Mouse (Mus musculus): ENCODE data around the gene Kctd7. TPM values are rescaled to one million over a fixed set of nuclear protein-coding genes. Genes with fewer than 3 reads are reported as not detected.

The Kctd7 gene
- polyA plus RNA-seq, 1 experiment, result 15.6 TPM

DNA sequence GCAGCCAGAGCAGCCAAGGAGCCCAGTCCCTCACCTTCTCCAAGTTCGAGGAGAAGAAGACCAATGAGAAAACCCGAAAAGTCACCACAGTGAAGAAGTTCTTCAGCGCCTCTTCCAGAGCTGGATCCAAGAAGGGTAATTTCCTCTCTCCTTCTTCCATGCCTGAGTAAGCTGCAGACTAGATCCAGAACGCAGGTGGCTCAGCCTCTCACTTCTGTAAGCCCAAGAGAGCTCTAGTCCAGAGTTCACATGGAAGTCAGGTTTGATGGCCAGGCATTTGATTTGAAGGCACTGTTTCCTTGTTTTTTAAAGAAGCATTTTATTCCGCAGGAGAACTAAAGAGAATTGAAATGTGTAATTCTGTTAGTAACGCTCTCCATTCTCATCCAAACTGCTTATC, 46.2 kb downstream of the Kctd7 start:
- Histone ChIP-seq H3K36me3 (ENCODE audit: control insufficient read depth, insufficient read depth, low read length) (peaks cover 1% of the 10 kb centered on the region; the same call in 1 of the 2 replicates), H3K4me1 (ENCODE audit: control insufficient read depth, insufficient read depth, low read length) (no peaks in the 10 kb centered on the region), H3K27ac (ENCODE audit: control insufficient read depth, insufficient read depth, low read depth, low read length) (no peak overlapping the region), H3K27me3 (ENCODE audit: control insufficient read depth, insufficient read depth, low read length) (no peaks in the 10 kb centered on the region), H3K4me3 (ENCODE audit: control insufficient read depth, low read depth, low read length) (no peak overlapping the region)
- TF ChIP-seq CTCF (IDR thresholded peaks at IDR 0.05; ENCODE audit: control insufficient read depth, insufficient read depth, insufficient replicate concordance, low read depth, low read length) (no peak), POLR2A (IDR thresholded peaks at IDR 0.05; ENCODE audit: control insufficient read depth, low read depth, low read length) (no peak)

DNA sequence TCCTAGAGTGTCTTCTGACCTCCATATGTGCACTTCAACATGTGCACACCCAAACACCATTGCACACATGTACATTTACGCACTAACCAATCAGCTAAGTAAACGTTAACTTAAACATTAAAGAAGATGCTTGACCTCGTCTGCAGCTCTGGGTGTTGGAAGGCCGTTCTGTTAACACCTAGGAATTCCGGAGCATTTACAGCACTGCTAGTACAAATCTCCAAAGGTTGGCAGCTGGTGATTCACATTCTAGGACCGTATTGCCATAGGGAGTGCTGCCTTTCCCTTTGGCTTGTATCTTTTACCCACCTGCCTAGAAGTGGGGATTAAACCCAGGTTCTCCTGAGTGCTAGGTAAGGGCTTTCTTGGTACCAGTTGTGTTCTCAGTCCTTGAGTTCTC, 47.2 kb downstream of the Kctd7 start:
- Histone ChIP-seq H3K27me3 (ENCODE audit: control insufficient read depth, insufficient read depth, low read length) (no peaks in the 10 kb centered on the region), H3K27ac (ENCODE audit: control insufficient read depth, insufficient read depth, low read depth, low read length) (no peak overlapping the region), H3K36me3 (ENCODE audit: control insufficient read depth, insufficient read depth, low read length) (peaks cover 1% of the 10 kb centered on the region; the same call in 1 of the 2 replicates), H3K4me3 (ENCODE audit: control insufficient read depth, low read depth, low read length) (no peak overlapping the region), H3K4me1 (ENCODE audit: control insufficient read depth, insufficient read depth, low read length) (no peaks in the 10 kb centered on the region)
- TF ChIP-seq CTCF (IDR thresholded peaks at IDR 0.05; ENCODE audit: control insufficient read depth, insufficient read depth, insufficient replicate concordance, low read depth, low read length) (no peak), POLR2A (IDR thresholded peaks at IDR 0.05; ENCODE audit: control insufficient read depth, low read depth, low read length) (no peak)

DNA sequence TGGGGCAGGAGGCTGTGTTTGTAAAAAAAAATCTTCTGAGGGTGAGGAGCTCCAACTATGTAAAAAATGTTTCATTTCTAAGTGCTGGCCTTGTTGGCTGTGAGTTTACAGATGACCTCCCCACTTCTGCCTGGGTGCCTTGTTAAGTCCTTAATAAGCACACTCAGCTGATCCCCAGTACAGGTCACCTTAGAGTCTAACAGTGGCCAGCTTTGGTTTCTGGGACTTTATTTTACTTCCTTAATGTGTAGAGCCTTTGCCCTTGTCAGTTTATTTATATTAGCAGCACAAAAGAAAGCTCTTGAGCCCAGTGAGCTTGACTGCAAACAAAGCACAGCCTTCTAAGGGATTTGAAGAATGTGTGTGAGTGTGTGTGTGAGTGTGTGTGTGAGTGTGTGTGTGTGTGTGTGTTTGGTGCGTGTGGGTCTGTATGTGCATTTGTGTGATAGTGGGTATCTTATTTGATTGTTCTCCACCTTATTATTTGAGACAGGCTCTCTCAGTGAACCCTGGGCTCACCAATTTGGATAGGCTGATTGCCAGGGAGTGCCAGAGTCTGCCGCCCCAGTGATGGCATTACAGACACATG, 47.8 kb downstream of the Kctd7 start:
- Histone ChIP-seq H3K4me1 (ENCODE audit: control insufficient read depth, insufficient read depth, low read length) (no peaks in the 10 kb centered on the region), H3K4me3 (ENCODE audit: control insufficient read depth, low read depth, low read length) (no peak overlapping the region), H3K36me3 (ENCODE audit: control insufficient read depth, insufficient read depth, low read length) (peaks cover 1% of the 10 kb centered on the region; the same call in 1 of the 2 replicates), H3K27me3 (ENCODE audit: control insufficient read depth, insufficient read depth, low read length) (no peaks in the 10 kb centered on the region), H3K27ac (ENCODE audit: control insufficient read depth, insufficient read depth, low read depth, low read length) (no peak overlapping the region)
- TF ChIP-seq CTCF (IDR thresholded peaks at IDR 0.05; ENCODE audit: control insufficient read depth, insufficient read depth, insufficient replicate concordance, low read depth, low read length) (no peak), POLR2A (IDR thresholded peaks at IDR 0.05; ENCODE audit: control insufficient read depth, low read depth, low read length) (no peak)

DNA sequence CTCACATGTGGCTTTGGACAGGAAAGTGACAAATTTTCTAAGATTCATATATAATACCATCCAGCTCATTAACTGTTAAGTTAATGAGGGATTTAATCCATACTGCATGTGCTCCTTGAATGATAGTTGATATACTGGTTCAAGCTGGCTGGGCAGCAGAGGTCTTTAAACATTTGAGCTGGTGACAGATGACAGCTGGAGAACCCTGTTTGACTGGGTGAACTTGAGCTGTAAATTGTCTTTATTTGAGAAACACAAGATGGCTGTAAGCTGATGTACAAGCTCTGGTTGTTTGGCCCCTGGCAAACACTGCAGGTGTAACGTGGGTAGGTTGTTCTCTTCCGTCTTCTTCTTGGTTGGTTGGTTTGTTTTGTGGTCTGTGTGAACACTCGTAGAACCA, 49.1 kb downstream of the Kctd7 start:
- no peaks in the 10 kb centered on the region for H3K4me1 ChIP-seq (ENCODE audit: control insufficient read depth, insufficient read depth, low read length)
- no peaks in the 10 kb centered on the region for H3K27me3 ChIP-seq (ENCODE audit: control insufficient read depth, insufficient read depth, low read length)
- H3K4me3 ChIP-seq (ENCODE audit: control insufficient read depth, low read depth, low read length), result no peak overlapping the region
- no peak overlapping the region for H3K27ac ChIP-seq (ENCODE audit: control insufficient read depth, insufficient read depth, low read depth, low read length)
- H3K36me3 ChIP-seq (ENCODE audit: control insufficient read depth, insufficient read depth, low read length), result peaks cover 1% of the 10 kb centered on the region; the same call in 1 of the 2 replicates
- no peak for TF ChIP-seq CTCF (IDR thresholded peaks at IDR 0.05; ENCODE audit: control insufficient read depth, insufficient read depth, insufficient replicate concordance, low read depth, low read length)
- TF ChIP-seq POLR2A (IDR thresholded peaks at IDR 0.05; ENCODE audit: control insufficient read depth, low read depth, low read length), result no peak

DNA sequence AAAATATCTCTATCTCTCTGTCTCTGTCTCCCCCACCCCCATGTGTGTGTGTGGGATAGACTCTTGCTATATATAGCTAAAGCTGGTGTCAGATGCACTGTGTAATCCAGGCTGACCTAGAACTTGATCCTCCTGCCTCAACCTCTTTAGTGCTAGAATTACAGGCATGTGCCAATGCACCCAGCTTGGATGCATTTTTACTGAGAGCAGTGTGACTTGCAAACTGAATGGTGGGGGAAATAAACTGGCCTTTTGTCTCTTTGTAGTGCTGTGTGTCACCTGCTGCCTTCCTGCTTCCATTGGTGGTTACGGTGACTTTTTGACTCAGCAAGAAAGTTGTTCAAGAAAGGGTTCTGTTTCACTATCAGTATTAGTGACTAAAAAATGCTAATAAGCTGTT, 51.6 kb downstream of the Kctd7 start:
- Histone ChIP-seq H3K36me3 (ENCODE audit: control insufficient read depth, insufficient read depth, low read length) (no peaks in the 10 kb centered on the region; the same call in 1 of the 2 replicates), H3K4me3 (ENCODE audit: control insufficient read depth, low read depth, low read length) (no peak overlapping the region), H3K27me3 (ENCODE audit: control insufficient read depth, insufficient read depth, low read length) (no peaks in the 10 kb centered on the region), H3K4me1 (ENCODE audit: control insufficient read depth, insufficient read depth, low read length) (no peaks in the 10 kb centered on the region), H3K27ac (ENCODE audit: control insufficient read depth, insufficient read depth, low read depth, low read length) (no peak overlapping the region)
- TF ChIP-seq POLR2A (IDR thresholded peaks at IDR 0.05; ENCODE audit: control insufficient read depth, low read depth, low read length) (no peak), CTCF (IDR thresholded peaks at IDR 0.05; ENCODE audit: control insufficient read depth, insufficient read depth, insufficient replicate concordance, low read depth, low read length) (no peak)

DNA sequence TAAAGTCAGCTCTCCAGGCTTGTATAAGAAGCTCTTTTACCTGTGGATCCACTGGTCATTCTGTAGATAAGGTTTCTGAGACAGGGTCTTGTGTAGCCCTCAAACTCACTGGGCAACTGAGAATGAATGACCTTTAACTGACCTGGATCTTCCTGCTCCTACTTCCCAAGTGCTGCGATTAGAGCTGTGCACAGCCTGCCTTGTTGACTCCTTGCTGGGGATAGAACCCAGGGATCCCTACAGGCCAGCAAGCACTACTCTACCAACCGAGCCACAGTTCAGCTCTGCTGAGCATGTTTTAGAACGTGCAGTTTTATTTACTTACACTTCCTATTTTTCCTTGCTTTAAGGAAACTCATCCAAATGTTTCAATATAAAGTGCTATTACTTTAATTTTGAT, 52.8 kb downstream of the Kctd7 start:
- Histone ChIP-seq H3K27ac (ENCODE audit: control insufficient read depth, insufficient read depth, low read depth, low read length) (no peak overlapping the region), H3K4me3 (ENCODE audit: control insufficient read depth, low read depth, low read length) (no peak overlapping the region), H3K4me1 (ENCODE audit: control insufficient read depth, insufficient read depth, low read length) (no peaks in the 10 kb centered on the region), H3K36me3 (ENCODE audit: control insufficient read depth, insufficient read depth, low read length) (no peaks in the 10 kb centered on the region; the same call in 1 of the 2 replicates), H3K27me3 (ENCODE audit: control insufficient read depth, insufficient read depth, low read length) (no peaks in the 10 kb centered on the region)
- TF ChIP-seq POLR2A (IDR thresholded peaks at IDR 0.05; ENCODE audit: control insufficient read depth, low read depth, low read length) (no peak), CTCF (IDR thresholded peaks at IDR 0.05; ENCODE audit: control insufficient read depth, insufficient read depth, insufficient replicate concordance, low read depth, low read length) (no peak)

DNA sequence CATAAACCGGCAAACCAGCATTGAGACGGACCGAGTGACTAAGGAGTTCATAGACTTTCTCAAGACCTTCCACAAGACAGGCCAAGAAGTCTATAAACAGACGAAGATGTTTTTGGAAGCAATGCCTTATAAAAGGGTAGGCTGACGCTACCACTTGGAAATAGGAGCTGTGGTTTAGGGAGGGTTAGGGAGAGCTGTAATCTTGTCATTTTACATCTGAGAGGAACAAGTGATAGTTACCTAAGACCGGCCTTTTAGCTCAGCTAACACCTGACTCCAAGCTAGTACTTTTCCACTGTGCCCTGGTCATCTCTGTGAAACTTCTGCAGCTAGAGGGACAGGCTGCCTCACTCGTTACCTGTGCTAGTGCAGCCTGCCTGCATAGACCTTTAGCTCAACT, 53.3 kb downstream of the Kctd7 start:
- Histone ChIP-seq H3K27ac (ENCODE audit: control insufficient read depth, insufficient read depth, low read depth, low read length) (no peak overlapping the region), H3K36me3 (ENCODE audit: control insufficient read depth, insufficient read depth, low read length) (no peaks in the 10 kb centered on the region; the same call in 1 of the 2 replicates)
- TF ChIP-seq CTCF (IDR thresholded peaks at IDR 0.05; ENCODE audit: control insufficient read depth, insufficient read depth, insufficient replicate concordance, low read depth, low read length) (no peak), POLR2A (IDR thresholded peaks at IDR 0.05; ENCODE audit: control insufficient read depth, low read depth, low read length) (no peak)

More for the DNA sequence above, 53.3 kb downstream of the Kctd7 start:
- no peaks in the 10 kb centered on the region for H3K4me1 ChIP-seq (ENCODE audit: control insufficient read depth, insufficient read depth, low read length)
- no peaks in the 10 kb centered on the region for H3K27me3 ChIP-seq (ENCODE audit: control insufficient read depth, insufficient read depth, low read length)
- no peak overlapping the region for H3K4me3 ChIP-seq (ENCODE audit: control insufficient read depth, low read depth, low read length)

All from testis, adult 2 months (tissue).